Mouse (Mus musculus) midbrain, postnatal 0 days (tissue): ENCODE data around the gene Ints14. TPM values are rescaled to one million over a fixed set of nuclear protein-coding genes. Genes with fewer than 3 reads are reported as not detected.
A peak's percentile ranks its signal among the peaks of the same experiment; 100 is the strongest.

Experiments
- ATAC-seq: fragments of 200-750 bp; cut with Nextera tagmentation; 2 replicates; pipeline ENCODE4 v1.8.0; 2017; ENCODE audit warnings: moderate number of reproducible peaks, mild to moderate bottlenecking, moderate TSS enrichment, moderate library complexity; ENCODE audit not compliant: low FRiP score
- DNase-seq: peaks from one replicate; pipeline ENCODE4 v3.0.0-alpha.2; 2015; ENCODE audit warnings: low spot score
- H3K27ac ChIP-seq: fragments of 300-500 bp; sonication (generic); 2 replicates; pipeline ENCODE4 v1.5.1; 2014; ENCODE audit warnings: low read depth, mild to moderate bottlenecking, low read length, mixed read lengths
- H3K27me3 ChIP-seq: fragments of 300-500 bp; sonication (generic); 2 replicates; pipeline ENCODE4 v1.6.1; 2014; ENCODE audit warnings: low read length, control low read depth, mixed read lengths; ENCODE audit not compliant: insufficient read depth
- H3K36me3 ChIP-seq: fragments of 300-500 bp; sonication (generic); 2 replicates; pipeline ENCODE4 v1.6.1; 2014; ENCODE audit warnings: low read length, control low read depth, mixed read lengths; ENCODE audit not compliant: insufficient read depth
- H3K4me1 ChIP-seq: fragments of 300-500 bp; sonication (generic); 2 replicates; pipeline ENCODE4 v1.6.1; 2014; ENCODE audit warnings: mild to moderate bottlenecking, control low read depth, antibody characterized with exemption, low read length, mixed read lengths; ENCODE audit not compliant: insufficient read depth
- H3K4me2 ChIP-seq: fragments of 300-500 bp; sonication (generic); 2 replicates; pipeline ENCODE4 v1.6.1; 2014; ENCODE audit warnings: low read depth, mild to moderate bottlenecking, low read length, mixed read lengths; ENCODE audit not compliant: poor library complexity, severe bottlenecking
- H3K4me3 ChIP-seq: fragments of 300-500 bp; sonication (generic); 2 replicates; pipeline ENCODE4 v1.5.1; 2014; ENCODE audit warnings: low read depth, mild to moderate bottlenecking, low read length, moderate library complexity
- H3K9ac ChIP-seq: fragments of 300-500 bp; sonication (generic); replicated peaks from 2 replicates; pipeline ENCODE4 v1.6.1; 2014; ENCODE audit warnings: mild to moderate bottlenecking, low read length, moderate library complexity, mixed read lengths; ENCODE audit not compliant: poor library complexity, severe bottlenecking
- H3K9me3 ChIP-seq: fragments of 300-500 bp; sonication (generic); 2 replicates; pipeline ENCODE4 v1.6.1; 2016; ENCODE audit warnings: low read length, control low read depth
- CTCF ChIP-seq: IDR thresholded peaks from 2 replicates; pipeline ENCODE4 v1.5.1; 2016; ENCODE audit warnings: antibody characterized with exemption, mild to moderate bottlenecking
- WGBS: fragments of 180-500 bp; shearing (Covaris S2); extraction: QIAGEN DNeasy Blood & Tissue Kit; methylation state at CpG from one replicate; pipeline ENCODE4 v1.1.7; 2014; 5-methylcytosine and 5-hydroxymethylcytosine counted together
- polyA plus RNA-seq: library from polyadenylated mRNA; unstranded; fragments of >200 nt; fragmentation: Nextera tagmentation; extraction: Ambion mirVana; gene quantifications from 2 replicates; pipeline ENCODE4 v1.2.1, GENCODE M21; 2015
- total RNA-seq: library from RNA; depleted of rRNA; stranded (reverse); fragments of >200 nt; gene quantifications from 2 replicates; pipeline ENCODE4 v1.2.3, GENCODE M21; 2014

Ints14 gene
- total and polyA plus RNA-seq, 2 experiments from 2014 or later, result 29.7 to 30.1 TPM

- Histone ChIP-seq H3K4me1 (peaks cover 36% of the 10 kb centered on the region), H3K4me2 (peak overlapping the region; percentile 26), H3K36me3 (no peaks in the 10 kb centered on the region), H3K9ac (no peak overlapping the region), H3K4me3 (no peak overlapping the region), H3K27me3 (no peaks in the 10 kb centered on the region), H3K9me3 (no peaks in the 10 kb centered on the region), H3K27ac (peak overlapping the region; percentile 43; the same call in 1 of the 2 replicates)
- no peak for TF ChIP-seq CTCF
- DNase-seq (no peak), ATAC-seq (no peak)
- 80% methylated on average over 4 of the region's 4 CpGs for WGBS
Measured at GRCm38 (mm10) chr9:65017896-65018295, 57.2 kb downstream of the Ints14 start.

GRCm38 (mm10) chr9:65018588-65019121 is 58.0 kb downstream of the Ints14 start:
- Histone ChIP-seq H3K4me3 (no peak overlapping the region; the same call in 1 of the 2 replicates), H3K4me1 (peaks cover 36% of the 10 kb centered on the region), H3K27me3 (no peaks in the 10 kb centered on the region), H3K9ac (no peak overlapping the region; the same call in 1 of the 2 replicates), H3K27ac (no peak overlapping the region), H3K36me3 (no peaks in the 10 kb centered on the region), H3K9me3 (no peaks in the 10 kb centered on the region), H3K4me2 (peak overlapping the region; percentile 76)
- 56% methylated on average over 3 of the region's 3 CpGs for WGBS
- DNase-seq (no peak), ATAC-seq (no peak)
- TF ChIP-seq CTCF, result no peak

GRCm38 (mm10) chr9:65019146-65019545 is 58.4 kb downstream of the Ints14 start:
- H3K9ac ChIP-seq, result no peak overlapping the region

GRCm38 (mm10) chr9:65020128-65020527 is 59.4 kb downstream of the Ints14 start:
- Histone ChIP-seq H3K4me3 (peak overlapping the region; percentile 69), H3K27ac (no peak overlapping the region), H3K9ac (peak overlapping the region; percentile 74; the same call in 1 of the 2 replicates), H3K36me3 (no peaks in the 10 kb centered on the region), H3K27me3 (no peaks in the 10 kb centered on the region), H3K9me3 (no peaks in the 10 kb centered on the region), H3K4me2 (peak overlapping the region; percentile 76), H3K4me1 (peaks cover 36% of the 10 kb centered on the region)
- no peak for ATAC-seq
- WGBS, result 65% methylated on average over 4 of the region's 4 CpGs
- no peak for DNase-seq
- TF ChIP-seq CTCF, result no peak

More at GRCm38 (mm10) chr9:65019146-65019545, 58.4 kb downstream of the Ints14 start:
- TF ChIP-seq CTCF, result no peak
- no peak overlapping the region for H3K27ac ChIP-seq
- WGBS, result 58% methylated on average over 3 of the region's 3 CpGs
- no peaks in the 10 kb centered on the region for H3K36me3 ChIP-seq
- no peaks in the 10 kb centered on the region for H3K9me3 ChIP-seq
- H3K4me3 ChIP-seq, result no peak overlapping the region; the same call in 1 of the 2 replicates
- ATAC-seq (no peak), DNase-seq (no peak)
- peaks cover 36% of the 10 kb centered on the region for H3K4me1 ChIP-seq
- no peaks in the 10 kb centered on the region for H3K27me3 ChIP-seq
- peak overlapping the region; percentile 76 for H3K4me2 ChIP-seq

DNA sequence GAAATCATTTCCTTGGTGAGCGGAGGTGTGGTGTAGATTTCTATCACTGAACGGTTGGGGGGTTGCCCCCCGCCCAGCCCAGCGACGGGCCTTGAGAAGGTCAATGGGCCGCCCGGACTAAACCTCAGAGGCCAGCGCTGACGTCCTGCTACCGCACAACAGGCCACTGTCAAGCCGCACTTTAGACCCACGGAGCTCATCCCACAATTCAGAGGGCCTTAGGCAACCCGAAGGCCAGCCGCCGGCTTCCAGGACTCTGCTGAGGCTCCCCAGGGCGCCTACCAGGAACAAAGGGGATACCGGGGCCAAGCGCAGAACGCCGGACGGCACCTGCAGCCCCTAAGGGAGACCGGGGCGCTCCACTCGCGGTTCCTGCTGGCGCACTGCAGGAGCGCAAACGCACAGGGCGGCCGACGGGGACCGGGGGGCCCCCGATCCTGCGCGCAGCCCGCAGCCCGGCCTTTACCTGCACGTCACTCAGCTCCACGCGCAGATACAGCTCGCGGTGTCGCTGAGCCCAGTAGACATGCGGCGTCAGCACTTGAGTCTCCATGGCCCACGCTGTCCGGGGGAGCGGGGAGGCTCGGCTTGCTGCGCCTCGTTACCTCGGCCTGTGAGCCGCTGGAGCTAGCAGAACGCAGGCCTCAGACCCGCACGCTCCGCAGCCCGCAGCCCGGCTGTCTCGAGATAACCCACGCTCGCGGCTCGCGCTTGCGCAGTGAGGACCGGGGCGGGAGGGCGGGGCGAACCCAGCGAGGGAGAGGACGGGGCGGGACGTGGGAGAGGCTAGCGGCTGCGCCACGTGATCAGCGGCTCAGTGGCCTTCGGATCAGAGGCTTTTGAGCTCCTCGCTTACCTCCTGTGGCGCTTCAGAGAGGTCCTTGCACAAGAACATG is 60.5 kb downstream of the Ints14 start, which contains the start of gene Hacd3:
Hacd3 (minus strand) TSS at position 703 of the 896 bp plus-strand sequence.
- Histone ChIP-seq H3K9ac (peak within 1 kb of the TSS; percentile 74), H3K4me1 (peaks cover 34% of the 10 kb centered on the region), H3K27me3 (no peaks in the 10 kb centered on the region), H3K36me3 (no peaks in the 10 kb centered on the region), H3K27ac (peak within 1 kb of the TSS; percentile 85), H3K4me3 (peak within 1 kb of the TSS; percentile 69), H3K9me3 (no peaks in the 10 kb centered on the region), H3K4me2 (peak within 1 kb of the TSS; percentile 76)
- ATAC-seq (peak; percentile 94), DNase-seq (peak; percentile 97)
- under 1% methylated on average over 71 of the region's 81 CpGs for WGBS
- no peak for TF ChIP-seq CTCF
